Mouse (Mus musculus): ENCODE data around the gene Chd4.
"Not testable (repeated sequence)": the region's sequence is repeated elsewhere in the genome, so short reads cannot be mapped to it uniquely, and the experiment has no call there.

Gene Chd4

GRCm38 (mm10) chr6:125160854-125161760, 65.3 kb downstream of the Chd4 start:
- DNase-seq (ENCODE audit: low spot score in 2 of 2), result no peak

- not testable (repeated sequence) for DNase-seq (ENCODE audit: low spot score in 2 of 2)
Measured at GRCm38 (mm10) chr6:125161971-125162370, 66.2 kb downstream of the Chd4 start.

- DNase-seq (ENCODE audit: low spot score in 2 of 2), result not testable (repeated sequence)
Measured at GRCm38 (mm10) chr6:125162615-125163305, 67.0 kb downstream of the Chd4 start.

- no peak for DNase-seq (ENCODE audit: low spot score in 2 of 2)
Measured at GRCm38 (mm10) chr6:125163801-125164657, 68.2 kb downstream of the Chd4 start.

DNA sequence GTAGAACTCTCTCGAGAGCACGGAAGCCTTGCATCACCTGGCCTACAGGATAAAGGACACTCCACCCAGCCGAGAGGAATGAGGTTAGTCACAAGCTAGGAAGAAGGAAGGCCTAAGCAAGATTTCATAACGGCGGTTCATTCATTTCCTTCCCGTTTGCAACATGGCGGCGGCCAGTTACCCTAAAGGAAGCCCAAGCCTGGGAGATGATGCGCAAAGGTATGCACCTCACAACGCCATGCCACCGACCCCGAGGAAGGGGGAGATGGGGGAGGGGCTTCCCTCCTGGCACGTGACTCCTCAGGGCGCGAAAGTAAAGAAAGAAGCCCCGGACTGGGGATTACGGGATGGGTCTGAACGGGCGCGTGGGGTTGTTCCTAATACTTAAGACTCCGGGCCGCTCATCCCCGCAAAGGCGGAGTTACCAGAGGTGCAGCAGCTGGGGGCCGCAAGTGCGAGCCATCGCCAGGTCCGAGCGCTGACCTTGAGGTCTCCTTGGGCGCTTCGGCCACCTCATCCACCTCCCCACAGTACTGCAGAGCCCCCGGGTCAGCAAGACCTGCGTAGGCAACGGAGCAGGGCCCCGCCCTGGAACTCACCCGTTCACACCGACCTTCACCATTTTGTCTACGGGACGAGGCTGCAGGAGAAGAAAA, 69.0 kb downstream of the Chd4 start:
- DNase-seq (ENCODE audit: low spot score in 2 of 2), result no peak

GRCm38 (mm10) chr6:125165328-125165891, 69.6 kb downstream of the Chd4 start:
- peak; percentile 96 for DNase-seq (ENCODE audit: low spot score in 2 of 2)

GRCm38 (mm10) chr6:125166051-125166751, 70.4 kb downstream of the Chd4 start, which contains the start of gene Gapdh:
Gene Gapdh, minus strand, starts transcription at chr6:125166467.
- DNase-seq (ENCODE audit: low spot score in 2 of 2), result no peak

- no peak for DNase-seq (ENCODE audit: low spot score in 2 of 2)
Measured at GRCm38 (mm10) chr6:125166861-125167650, 71.3 kb downstream of the Chd4 start.

GRCm38 (mm10) chr6:125168086-125168485, 72.3 kb downstream of the Chd4 start:
- no peak for DNase-seq (ENCODE audit: low spot score in 2 of 2)

DNA sequence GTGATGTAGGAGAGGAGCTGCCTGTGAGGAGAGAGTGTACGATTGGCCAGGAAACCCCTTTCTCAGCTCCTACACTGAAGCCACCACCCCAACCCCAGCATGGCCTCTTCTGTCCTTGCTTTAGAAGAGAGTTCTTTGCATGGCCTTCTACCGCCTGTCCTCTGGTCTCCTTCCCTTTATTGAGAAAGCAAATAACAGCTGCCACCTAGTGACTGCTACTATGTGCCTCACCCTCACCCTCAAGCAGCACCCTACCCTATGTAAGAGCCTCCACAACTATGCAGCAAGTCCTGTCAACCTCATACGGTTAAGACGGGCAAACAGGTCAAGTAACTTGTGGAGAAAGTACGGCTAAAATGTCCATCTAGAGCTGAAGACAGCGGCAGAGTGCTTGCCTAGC, 74.4 kb downstream of the Chd4 start:
- no peak for DNase-seq (ENCODE audit: low spot score in 2 of 2)

DNA sequence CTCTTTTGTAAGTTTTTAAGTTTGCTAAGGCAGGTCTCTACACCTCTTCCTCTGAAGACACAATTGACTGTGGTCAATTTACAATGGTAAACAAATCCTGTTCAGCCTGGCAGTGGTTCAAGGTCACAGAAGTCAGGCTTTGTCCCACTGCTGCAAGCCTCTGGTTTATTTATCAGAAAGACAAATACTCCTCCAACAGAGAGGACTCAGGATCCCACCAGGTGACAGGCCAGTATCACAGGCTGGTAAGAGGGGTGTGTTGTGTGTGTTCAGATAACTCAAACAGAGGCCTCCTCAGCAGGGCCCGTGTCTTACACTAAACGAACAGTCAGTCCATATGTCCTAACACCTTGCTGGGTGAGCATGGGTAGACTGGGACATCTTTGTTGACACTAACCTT, 76.7 kb downstream of the Chd4 start:
- no peak for DNase-seq (ENCODE audit: low spot score in 2 of 2)

GRCm38 (mm10) chr6:125173256-125173655, 77.5 kb downstream of the Chd4 start:
- no peak for DNase-seq (ENCODE audit: low spot score in 2 of 2)

DNA sequence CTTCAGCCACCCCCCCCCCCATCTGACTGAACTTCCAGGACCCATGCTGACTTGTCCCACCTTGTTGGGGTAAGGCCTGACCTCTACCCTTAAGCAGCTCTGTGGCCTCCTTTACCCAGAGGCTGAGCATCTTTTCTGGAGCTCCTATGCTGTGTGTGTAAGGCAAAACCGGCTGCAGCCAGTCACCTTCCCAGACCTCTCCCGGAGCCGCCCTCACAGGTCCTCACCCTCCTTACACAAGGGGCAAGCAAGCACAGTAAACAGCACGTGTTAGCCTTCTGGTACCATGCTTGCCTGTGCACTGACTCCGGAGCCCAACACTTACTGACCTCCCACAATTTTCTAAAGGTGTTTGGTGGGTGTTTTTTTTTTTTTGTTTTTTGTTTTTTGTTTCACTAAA, 79.7 kb downstream of the Chd4 start:
- no peak for DNase-seq (ENCODE audit: low spot score in 2 of 2)

- DNase-seq (ENCODE audit: low spot score in 2 of 2), result no peak
Measured at GRCm38 (mm10) chr6:125179601-125180000, 83.8 kb downstream of the Chd4 start.

Measured in frontal cortex, postnatal 14 days (tissue).